Mouse (Mus musculus): ENCODE measurements around the gene Unc13b. TPM values are rescaled to one million over a fixed set of nuclear protein-coding genes. Genes with fewer than 3 reads are reported as not detected.

Gene Unc13b
- polyA plus RNA-seq, 1 experiment from 2014 or later, result 6.3 TPM

DNA sequence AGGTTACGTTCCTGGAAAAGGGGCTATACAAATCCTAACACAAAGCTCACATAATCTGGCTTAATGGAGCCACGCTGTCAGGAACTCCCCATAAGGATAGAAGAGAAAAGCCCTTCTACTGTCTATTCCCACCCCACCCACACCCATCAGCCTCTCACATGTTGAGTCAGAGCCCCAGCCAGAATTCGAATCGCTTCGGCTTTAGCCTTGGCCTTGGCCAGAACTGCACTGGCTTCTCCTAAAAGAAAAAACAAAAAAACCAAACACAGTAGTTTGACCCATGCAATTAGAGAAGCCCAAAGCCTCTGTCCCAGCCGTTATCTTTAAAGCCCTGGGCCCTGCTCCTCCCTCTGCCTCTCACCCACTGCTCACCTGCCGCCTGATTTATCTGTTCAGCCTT lies 29.6 kb upstream of the Unc13b start:
- H3K36me3 ChIP-seq, result peaks cover 47% of the 10 kb centered on the region
- no peak overlapping the region for H3K27ac ChIP-seq (replicated peaks)
- no peak overlapping the region for H3K4me2 ChIP-seq (replicated peaks)
- ATAC-seq (ENCODE audit: insufficient number of reproducible peaks, low FRiP score, low TSS enrichment, low read depth), result no peak
- peaks cover 34% of the 10 kb centered on the region for H3K4me1 ChIP-seq
- no peaks in the 10 kb centered on the region for H3K27me3 ChIP-seq
- H3K9me3 ChIP-seq (replicated peaks), result no peaks in the 10 kb centered on the region
- no peak overlapping the region for H3K4me3 ChIP-seq (replicated peaks)
- no peak overlapping the region for H3K9ac ChIP-seq
- 91% methylated on average over 7 of the region's 7 CpGs for WGBS

DNA sequence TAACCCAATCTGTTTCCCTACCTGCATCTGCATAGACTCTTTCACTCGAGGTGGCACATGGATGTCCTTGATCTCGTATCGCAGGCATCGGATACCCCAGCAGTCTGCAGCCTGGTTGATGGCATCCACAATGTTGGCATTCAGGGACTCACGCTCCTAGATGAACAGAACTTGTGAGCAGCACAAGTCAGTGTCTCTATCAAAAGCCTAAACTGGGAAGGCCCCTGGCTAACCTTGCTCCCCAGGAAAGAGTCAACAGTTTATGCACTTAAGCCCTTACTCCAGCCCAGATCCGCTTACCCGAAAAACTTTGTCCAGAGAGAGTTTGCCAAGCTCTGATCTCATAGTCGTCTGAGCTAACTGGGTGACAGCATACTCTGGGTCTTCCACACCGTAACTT lies 29.0 kb upstream of the Unc13b start:
- H3K4me1 ChIP-seq, result peaks cover 28% of the 10 kb centered on the region
- no peaks in the 10 kb centered on the region for H3K27me3 ChIP-seq
- no peak overlapping the region for H3K27ac ChIP-seq (replicated peaks)
- H3K4me2 ChIP-seq (replicated peaks), result peak overlapping the region; percentile 76; the same call in 1 of the 2 replicates
- H3K9me3 ChIP-seq (replicated peaks), result no peaks in the 10 kb centered on the region
- WGBS, result 90% methylated on average over 9 of the region's 9 CpGs
- H3K36me3 ChIP-seq, result peaks cover 52% of the 10 kb centered on the region
- H3K4me3 ChIP-seq (replicated peaks), result no peak overlapping the region
- H3K9ac ChIP-seq, result peak overlapping the region; percentile 75; the same call in 1 of the 2 replicates
- no peak for ATAC-seq (ENCODE audit: insufficient number of reproducible peaks, low FRiP score, low TSS enrichment, low read depth)

DNA sequence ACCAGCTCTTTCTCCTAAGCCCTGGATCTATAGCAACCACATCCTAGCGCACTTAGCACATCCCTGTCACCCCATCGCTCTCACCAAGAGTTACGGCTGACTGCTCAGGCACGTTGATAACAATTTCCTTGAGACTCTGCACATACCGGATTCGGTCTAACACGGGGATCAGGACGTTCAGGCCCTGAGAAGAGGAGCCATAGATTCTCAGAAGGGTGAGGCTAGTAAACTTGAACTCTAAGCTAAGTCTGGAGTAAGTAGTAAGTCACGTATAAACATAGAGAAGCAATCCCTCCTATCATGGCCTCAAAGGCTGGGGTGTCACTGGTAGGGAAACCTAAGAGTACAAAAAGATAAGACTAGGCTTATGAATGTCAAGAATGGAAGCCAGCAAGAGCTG lies 28.4 kb upstream of the Unc13b start:
- peak overlapping the region; percentile 76 for H3K4me2 ChIP-seq (replicated peaks)
- WGBS, result 76% methylated on average over 9 of the region's 9 CpGs
- peak overlapping the region; percentile 87; the same call in 1 of the 2 replicates for H3K27ac ChIP-seq (replicated peaks)
- H3K4me1 ChIP-seq, result peaks cover 23% of the 10 kb centered on the region
- peak overlapping the region; percentile 75 for H3K9ac ChIP-seq
- no peak for ATAC-seq (ENCODE audit: insufficient number of reproducible peaks, low FRiP score, low TSS enrichment, low read depth)
- peaks cover 57% of the 10 kb centered on the region for H3K36me3 ChIP-seq
- H3K9me3 ChIP-seq (replicated peaks), result no peaks in the 10 kb centered on the region
- peak overlapping the region; percentile 66 for H3K4me3 ChIP-seq (replicated peaks)
- H3K27me3 ChIP-seq, result no peaks in the 10 kb centered on the region

DNA sequence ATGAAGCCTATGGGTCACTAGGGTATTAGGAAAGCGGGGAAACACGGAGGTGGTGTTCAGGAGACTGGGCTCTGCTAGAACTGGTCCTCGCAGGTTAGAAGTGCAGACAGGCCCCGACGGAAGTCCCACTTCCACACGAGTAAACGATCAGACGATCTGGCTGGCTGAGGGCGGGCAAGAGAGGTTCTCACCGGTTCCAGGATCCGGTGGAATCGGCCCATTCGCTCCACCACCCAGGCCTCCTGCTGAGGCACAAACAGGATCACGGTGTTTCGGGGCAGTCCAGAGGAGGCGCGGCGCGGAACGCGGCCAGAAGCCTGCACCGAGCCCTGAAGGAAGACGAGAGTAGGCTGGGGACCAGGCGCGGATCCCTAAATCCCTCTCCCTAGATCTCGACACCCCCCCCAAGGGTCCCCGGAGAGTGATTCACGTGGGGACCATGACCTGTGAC lies 27.9 kb upstream of the Unc13b start:
- H3K9me3 ChIP-seq (replicated peaks), result no peaks in the 10 kb centered on the region
- peak; percentile 58 for ATAC-seq (ENCODE audit: insufficient number of reproducible peaks, low FRiP score, low TSS enrichment, low read depth)
- H3K4me3 ChIP-seq (replicated peaks), result peak overlapping the region; percentile 66
- peak overlapping the region; percentile 87 for H3K27ac ChIP-seq (replicated peaks)
- H3K9ac ChIP-seq, result peak overlapping the region; percentile 75
- WGBS, result 1% methylated on average over 28 of the region's 28 CpGs
- H3K4me1 ChIP-seq, result peaks cover 23% of the 10 kb centered on the region
- no peaks in the 10 kb centered on the region for H3K27me3 ChIP-seq
- H3K4me2 ChIP-seq (replicated peaks), result peak overlapping the region; percentile 76
- H3K36me3 ChIP-seq, result peaks cover 61% of the 10 kb centered on the region

DNA sequence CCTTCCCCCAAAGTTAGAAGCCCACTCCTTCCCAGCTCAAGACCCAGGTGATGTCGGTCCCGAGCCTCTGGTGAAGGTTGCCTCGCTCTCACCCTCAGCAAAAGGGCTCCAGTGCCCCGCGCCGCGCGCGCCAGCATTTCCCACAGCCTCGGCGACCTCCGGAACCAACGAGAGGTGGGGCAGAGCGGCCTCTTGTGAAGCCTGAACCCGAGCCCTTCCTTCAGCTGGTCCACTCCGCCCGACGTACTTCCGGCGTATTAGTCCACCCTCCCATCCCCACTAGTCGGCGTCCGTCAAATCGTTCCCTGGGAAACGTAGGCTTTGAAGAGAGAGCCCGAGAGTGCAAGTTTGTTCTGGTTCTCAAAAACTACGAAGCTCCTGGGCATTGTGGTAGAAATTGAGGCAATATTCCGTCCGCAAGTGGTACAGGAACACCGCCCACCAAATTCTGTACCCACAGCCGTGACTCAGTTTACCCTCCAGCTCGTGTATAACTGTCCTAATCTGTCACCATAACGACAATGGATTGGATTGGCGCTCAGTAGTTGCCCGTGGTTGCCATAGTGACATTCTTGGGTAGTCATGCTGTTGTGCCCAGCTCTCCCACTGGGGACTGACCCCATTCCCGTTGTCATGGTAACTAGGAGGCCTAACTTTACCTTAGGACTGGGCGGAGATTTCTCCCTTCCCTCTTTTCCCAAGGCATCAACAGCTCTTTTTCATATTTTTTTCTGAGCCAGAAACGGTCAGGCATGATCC lies 27.3 kb upstream of the Unc13b start, which contains the start of gene Stoml2:
Gene Stoml2 (minus strand): TSS at position 474 of the 759 bp plus-strand sequence.
- H3K9me3 ChIP-seq (replicated peaks), result no peaks in the 10 kb centered on the region
- peak within 1 kb of the TSS; percentile 87 for H3K27ac ChIP-seq (replicated peaks)
- WGBS, result under 1% methylated on average over 38 of the region's 38 CpGs
- H3K4me3 ChIP-seq (replicated peaks), result peak within 1 kb of the TSS; percentile 66
- H3K27me3 ChIP-seq, result no peaks in the 10 kb centered on the region
- peak; percentile 93 for ATAC-seq (ENCODE audit: insufficient number of reproducible peaks, low FRiP score, low TSS enrichment, low read depth)
- H3K4me1 ChIP-seq, result peaks cover 23% of the 10 kb centered on the region
- H3K4me2 ChIP-seq (replicated peaks), result peak within 1 kb of the TSS; percentile 76
- H3K36me3 ChIP-seq, result peaks cover 67% of the 10 kb centered on the region
- H3K9ac ChIP-seq, result peak within 1 kb of the TSS; percentile 75

DNA sequence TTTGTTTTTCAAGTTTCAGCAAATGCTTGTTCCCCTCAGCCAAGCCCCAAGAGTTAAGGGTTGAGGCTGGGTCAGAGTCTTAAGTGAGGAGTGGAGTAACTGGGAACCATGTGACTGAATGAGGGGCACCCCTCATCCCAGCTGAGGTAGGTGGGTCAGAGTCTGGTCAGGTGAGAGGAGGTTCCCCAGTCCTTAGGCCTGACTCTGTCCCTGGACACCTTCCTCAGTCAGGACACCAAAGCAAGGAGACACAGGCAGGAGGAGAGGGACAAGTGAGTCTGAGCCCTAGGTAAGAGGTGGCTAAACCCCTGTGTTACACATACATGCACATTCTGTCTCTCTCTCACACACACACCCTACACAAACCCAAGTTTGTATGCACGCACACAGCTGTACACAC lies 26.3 kb upstream of the Unc13b start:
- Histone ChIP-seq H3K27me3 (no peaks in the 10 kb centered on the region), H3K9ac (no peak overlapping the region), H3K4me2 (replicated peaks) (no peak overlapping the region), H3K9me3 (replicated peaks) (no peaks in the 10 kb centered on the region), H3K4me3 (replicated peaks) (no peak overlapping the region), H3K27ac (replicated peaks) (no peak overlapping the region), H3K4me1 (peaks cover 23% of the 10 kb centered on the region), H3K36me3 (peaks cover 57% of the 10 kb centered on the region)
- 88% methylated on average over 1 of the region's 1 CpGs for WGBS
- ATAC-seq (ENCODE audit: insufficient number of reproducible peaks, low FRiP score, low TSS enrichment, low read depth), result no peak

DNA sequence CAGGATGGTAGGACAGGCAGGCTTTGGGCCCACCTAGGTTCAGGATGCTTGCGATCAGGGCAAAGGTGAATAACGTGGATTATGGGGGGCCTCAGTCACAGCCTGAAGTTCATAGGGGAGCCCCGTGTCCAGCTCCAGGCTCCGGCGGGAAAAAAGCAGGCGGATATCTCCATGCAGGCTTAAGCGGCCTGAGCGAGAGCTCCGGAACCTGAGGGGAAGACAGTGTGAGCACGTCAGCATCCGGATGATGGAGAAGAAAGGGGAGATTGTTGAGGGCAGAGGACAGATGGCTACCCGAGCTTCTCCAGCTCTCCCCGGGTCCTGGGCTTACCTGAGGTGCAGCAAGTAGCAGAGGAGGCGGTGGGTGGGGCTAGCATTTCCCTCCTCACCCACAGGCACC lies 25.3 kb upstream of the Unc13b start:
- Histone ChIP-seq H3K36me3 (peaks cover 47% of the 10 kb centered on the region), H3K27me3 (no peaks in the 10 kb centered on the region), H3K27ac (replicated peaks) (no peak overlapping the region), H3K4me1 (peaks cover 23% of the 10 kb centered on the region), H3K9me3 (replicated peaks) (no peaks in the 10 kb centered on the region), H3K4me2 (replicated peaks) (no peak overlapping the region), H3K4me3 (replicated peaks) (no peak overlapping the region), H3K9ac (no peak overlapping the region)
- no peak for ATAC-seq (ENCODE audit: insufficient number of reproducible peaks, low FRiP score, low TSS enrichment, low read depth)
- WGBS, result 84% methylated on average over 14 of the region's 14 CpGs

DNA sequence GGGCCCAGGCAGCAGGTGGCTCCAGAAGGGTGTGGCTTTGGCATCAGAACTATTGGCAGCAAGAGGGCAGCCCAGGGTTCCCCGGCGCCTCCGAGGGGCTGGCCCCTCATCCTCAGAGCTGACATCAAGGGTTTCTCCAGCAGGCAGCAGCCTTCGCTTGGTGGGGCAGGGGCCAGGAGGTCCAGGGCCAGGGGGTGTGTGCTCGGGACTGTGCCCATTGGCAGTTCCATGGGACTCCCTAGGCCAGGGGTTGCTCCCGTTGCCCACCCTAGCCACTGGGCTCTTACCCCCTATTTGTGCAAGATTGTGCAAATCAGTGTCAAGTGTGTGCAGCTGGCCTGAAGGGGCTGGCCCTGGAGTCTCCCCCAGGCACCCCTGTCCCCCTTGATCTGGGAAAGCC lies 22.9 kb upstream of the Unc13b start:
- Histone ChIP-seq H3K4me1 (peaks cover 21% of the 10 kb centered on the region), H3K9me3 (replicated peaks) (no peaks in the 10 kb centered on the region), H3K27ac (replicated peaks) (no peak overlapping the region), H3K4me2 (replicated peaks) (no peak overlapping the region), H3K4me3 (replicated peaks) (no peak overlapping the region), H3K9ac (no peak overlapping the region), H3K27me3 (no peaks in the 10 kb centered on the region), H3K36me3 (peaks cover 32% of the 10 kb centered on the region)
- ATAC-seq (ENCODE audit: insufficient number of reproducible peaks, low FRiP score, low TSS enrichment, low read depth), result no peak
- WGBS, result 83% methylated on average over 6 of the region's 6 CpGs

DNA sequence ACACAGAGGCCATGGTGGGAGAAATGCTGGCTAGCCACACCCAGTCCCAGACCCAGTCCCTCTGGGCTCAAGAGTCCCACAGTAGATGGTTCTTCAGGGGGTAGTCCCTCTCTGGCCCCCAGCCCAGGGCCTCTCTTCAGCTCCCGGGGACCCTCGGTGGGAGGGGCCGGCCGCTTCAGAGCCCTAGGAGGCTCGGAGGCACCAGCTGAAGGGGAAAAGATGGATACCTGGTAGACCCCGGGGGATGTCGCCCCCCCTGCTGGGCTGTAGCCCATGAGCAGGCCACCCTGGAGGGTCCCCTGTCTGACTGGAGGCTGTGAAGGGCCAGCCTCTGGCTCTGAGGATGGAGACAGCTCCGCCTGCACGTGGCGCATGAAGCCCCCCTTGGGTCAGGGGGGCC lies 22.4 kb upstream of the Unc13b start:
- H3K9ac ChIP-seq, result no peak overlapping the region
- no peak for ATAC-seq (ENCODE audit: insufficient number of reproducible peaks, low FRiP score, low TSS enrichment, low read depth)
- peaks cover 23% of the 10 kb centered on the region for H3K4me1 ChIP-seq
- WGBS, result 88% methylated on average over 10 of the region's 10 CpGs
- no peak overlapping the region for H3K27ac ChIP-seq (replicated peaks)
- H3K4me3 ChIP-seq (replicated peaks), result no peak overlapping the region
- no peak overlapping the region for H3K4me2 ChIP-seq (replicated peaks)
- no peaks in the 10 kb centered on the region for H3K27me3 ChIP-seq
- H3K9me3 ChIP-seq (replicated peaks), result no peaks in the 10 kb centered on the region
- H3K36me3 ChIP-seq, result peaks cover 32% of the 10 kb centered on the region

DNA sequence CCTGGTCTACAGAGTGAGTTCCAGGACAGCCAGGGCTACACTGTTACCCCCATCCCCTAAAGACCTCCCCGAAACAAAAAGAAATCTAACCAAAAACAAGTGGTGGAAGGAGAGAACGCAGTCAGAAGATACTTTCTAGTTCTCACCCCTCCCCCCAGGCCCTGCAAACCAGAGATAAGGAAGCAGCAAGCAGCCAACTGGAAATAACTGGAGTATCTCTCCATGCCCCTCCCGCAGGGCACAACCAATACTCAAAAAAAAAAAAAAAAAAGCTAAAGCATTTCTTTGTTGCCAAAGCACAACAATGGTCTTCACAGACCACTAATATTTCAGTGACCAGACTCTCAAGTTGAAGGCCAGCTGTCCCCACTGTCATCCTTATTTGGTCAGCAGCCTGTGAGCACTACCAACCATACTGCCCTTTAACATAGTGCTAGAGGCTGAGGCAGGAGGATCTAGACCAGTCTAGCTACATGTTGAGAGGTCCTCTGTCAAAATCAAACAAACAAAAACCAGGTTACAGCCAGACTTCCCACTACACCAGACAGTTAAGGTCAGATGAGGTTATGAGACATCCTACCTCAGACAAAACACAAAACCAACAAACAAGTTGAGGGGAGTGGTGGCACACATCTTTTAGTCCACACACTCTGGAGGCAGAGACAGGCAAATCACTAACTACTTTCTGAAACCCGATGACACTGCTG lies 20.7 kb upstream of the Unc13b start:
- Histone ChIP-seq H3K36me3 (peaks cover 32% of the 10 kb centered on the region), H3K9ac (no peak overlapping the region), H3K9me3 (replicated peaks) (no peaks in the 10 kb centered on the region), H3K4me1 (peaks cover 16% of the 10 kb centered on the region), H3K4me2 (replicated peaks) (no peak overlapping the region), H3K27me3 (no peaks in the 10 kb centered on the region), H3K27ac (replicated peaks) (no peak overlapping the region), H3K4me3 (replicated peaks) (no peak overlapping the region)
- ATAC-seq (ENCODE audit: insufficient number of reproducible peaks, low FRiP score, low TSS enrichment, low read depth), result no peak
- 69% methylated on average over 4 of the region's 4 CpGs for WGBS

DNA sequence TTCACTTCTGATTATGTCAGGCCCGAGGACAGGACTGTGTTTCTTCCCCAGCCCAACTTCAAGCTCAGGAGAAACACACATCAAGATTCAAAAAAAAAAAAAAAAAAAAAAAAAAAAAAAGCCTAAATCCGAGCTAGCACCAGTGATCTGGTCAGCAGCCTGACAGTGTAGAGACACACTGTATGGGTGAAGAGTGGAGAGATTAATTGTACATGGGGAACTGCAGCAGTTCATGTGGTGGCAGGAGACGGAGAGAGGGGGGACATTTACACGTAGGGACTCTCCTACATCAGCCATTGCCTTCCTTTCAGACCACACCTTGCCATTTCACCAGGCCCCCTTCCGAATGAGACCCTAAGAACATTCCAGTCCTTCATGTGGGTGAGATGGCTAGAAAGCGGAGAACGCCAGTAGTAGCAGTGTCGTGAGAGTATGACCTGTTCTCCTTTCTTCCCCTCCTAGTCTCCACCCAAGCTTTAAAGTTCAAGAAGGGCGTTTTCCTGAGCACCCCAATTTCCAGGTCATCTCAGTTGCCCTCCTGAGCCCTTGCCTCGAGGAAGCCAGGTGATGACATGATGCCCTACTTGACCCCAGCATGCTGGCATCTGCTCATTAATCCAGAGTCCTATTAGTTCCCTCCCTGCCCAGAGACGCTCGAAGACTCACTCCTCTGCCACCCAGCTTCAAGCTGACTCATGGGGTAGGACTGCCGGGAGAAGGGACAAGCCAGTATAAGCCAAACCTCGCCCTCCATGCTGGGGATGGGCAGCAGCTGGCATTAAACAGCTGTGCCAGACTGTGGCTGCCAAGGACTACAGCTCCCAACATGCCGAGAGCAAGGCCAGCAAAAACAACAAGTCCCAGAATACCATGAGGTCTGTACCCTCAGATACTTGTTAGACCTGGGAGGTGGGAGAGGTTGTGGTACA lies 19.9 kb upstream of the Unc13b start:
- no peaks in the 10 kb centered on the region for H3K27me3 ChIP-seq
- WGBS, result 50% methylated on average over 15 of the region's 15 CpGs
- H3K4me1 ChIP-seq, result peaks cover 18% of the 10 kb centered on the region
- H3K9me3 ChIP-seq (replicated peaks), result no peaks in the 10 kb centered on the region
- H3K4me2 ChIP-seq (replicated peaks), result peak overlapping the region; percentile 75
- H3K4me3 ChIP-seq (replicated peaks), result peak overlapping the region; percentile 57
- H3K27ac ChIP-seq (replicated peaks), result peak overlapping the region; percentile 61
- peak overlapping the region; percentile 39 for H3K9ac ChIP-seq
- H3K36me3 ChIP-seq, result peaks cover 23% of the 10 kb centered on the region
- no peak for ATAC-seq (ENCODE audit: insufficient number of reproducible peaks, low FRiP score, low TSS enrichment, low read depth)

Measured in embryonic facial prominence, embryonic 15.5 days (tissue).